Mouse (Mus musculus) lung, embryonic 14.5 days (tissue): ENCODE data around the gene Apbb1ip. TPM values are rescaled to one million over a fixed set of nuclear protein-coding genes. Genes with fewer than 3 reads are reported as not detected.

Source experiments
- ATAC-seq: fragments of 200-750 bp; cut with Nextera tagmentation; 2 replicates; pipeline ENCODE4 v1.8.0; 2017; ENCODE audit warnings: mild to moderate bottlenecking, moderate TSS enrichment, moderate library complexity; ENCODE audit not compliant: insufficient read depth
- DNase-seq: peaks from one replicate; pipeline ENCODE4 v3.0.0-alpha.2; 2015
- H3K27ac ChIP-seq: fragments of 300-500 bp; sonication (generic); 2 replicates; pipeline ENCODE4 v1.5.1; 2014; ENCODE audit warnings: low read depth, mild to moderate bottlenecking, moderate library complexity
- H3K27me3 ChIP-seq: fragments of 300-500 bp; sonication (generic); 2 replicates; pipeline ENCODE4 v1.6.1; 2014; ENCODE audit warnings: low read length, control low read depth; ENCODE audit not compliant: insufficient read depth
- H3K36me3 ChIP-seq: fragments of 300-500 bp; sonication (generic); 2 replicates; pipeline ENCODE4 v1.6.1; 2014; ENCODE audit warnings: control low read depth; ENCODE audit not compliant: insufficient read depth
- H3K4me1 ChIP-seq: fragments of 300-500 bp; sonication (generic); 2 replicates; pipeline ENCODE4 v1.6.1; 2014; ENCODE audit warnings: antibody characterized with exemption, control low read depth; ENCODE audit not compliant: insufficient read depth
- H3K4me2 ChIP-seq: fragments of 300-500 bp; sonication (generic); 2 replicates; pipeline ENCODE4 v1.6.1; 2014; ENCODE audit warnings: mild to moderate bottlenecking
- H3K4me3 ChIP-seq: fragments of 300-500 bp; sonication (generic); 2 replicates; pipeline ENCODE4 v1.5.1; 2014; ENCODE audit warnings: low read depth, low read length
- H3K9ac ChIP-seq: fragments of 300-500 bp; sonication (generic); 2 replicates; pipeline ENCODE4 v1.6.1; 2014
- H3K9me3 ChIP-seq: fragments of 300-500 bp; sonication (generic); 2 replicates; pipeline ENCODE4 v1.6.1; 2016; ENCODE audit warnings: low read depth, low read length, control low read depth
- CTCF ChIP-seq: IDR thresholded peaks from 2 replicates; pipeline ENCODE4 v1.5.1; 2016; ENCODE audit warnings: antibody characterized with exemption, low read depth
- WGBS: fragments of 180-500 bp; shearing (Covaris S2); extraction: QIAGEN DNeasy Blood & Tissue Kit; methylation state at CpG from one replicate; pipeline ENCODE4 v1.1.7; 2014; 5-methylcytosine and 5-hydroxymethylcytosine counted together
- polyA plus RNA-seq: library from polyadenylated mRNA; unstranded; fragments of >200 nt; fragmentation: Nextera tagmentation; extraction: Ambion mirVana; gene quantifications from 2 replicates; pipeline ENCODE4 v1.2.1, GENCODE M21; 2014

The Apbb1ip gene
- polyA plus RNA-seq, 1 experiment from 2014 or later, result 1.0 TPM

DNA sequence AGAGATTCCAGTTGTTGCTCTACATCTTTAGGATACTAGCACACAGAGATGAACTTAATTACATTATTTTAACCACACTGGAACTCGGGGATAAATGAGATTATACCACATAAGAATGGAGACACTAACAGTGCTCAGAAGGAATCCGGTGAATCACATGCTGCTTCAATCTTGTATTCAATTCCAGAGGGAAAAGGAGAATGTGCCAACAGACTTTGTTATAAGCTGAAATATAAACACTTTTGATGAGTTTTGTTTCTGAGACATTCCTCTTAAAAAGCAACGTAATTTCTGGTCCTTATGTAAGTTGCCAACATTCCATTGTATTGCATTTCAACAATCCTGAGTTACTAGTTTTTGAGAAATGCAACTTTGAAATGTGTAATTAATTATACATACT, 1.8 kb downstream of the Apbb1ip start:
- no peaks in the 10 kb centered on the region for H3K9me3 ChIP-seq
- DNase-seq (peak; percentile 9), ATAC-seq (no peak)
- no peaks in the 10 kb centered on the region; the same call in 1 of the 2 replicates for H3K27me3 ChIP-seq
- H3K27ac ChIP-seq, result no peak overlapping the region
- H3K4me3 ChIP-seq, result no peak overlapping the region
- WGBS, result 44% methylated on average over 3 of the region's 3 CpGs
- H3K4me1 ChIP-seq, result no peaks in the 10 kb centered on the region
- no peak for TF ChIP-seq CTCF
- H3K4me2 ChIP-seq, result no peak overlapping the region; the same call in 1 of the 2 replicates
- no peaks in the 10 kb centered on the region for H3K36me3 ChIP-seq
- no peak overlapping the region for H3K9ac ChIP-seq

DNA sequence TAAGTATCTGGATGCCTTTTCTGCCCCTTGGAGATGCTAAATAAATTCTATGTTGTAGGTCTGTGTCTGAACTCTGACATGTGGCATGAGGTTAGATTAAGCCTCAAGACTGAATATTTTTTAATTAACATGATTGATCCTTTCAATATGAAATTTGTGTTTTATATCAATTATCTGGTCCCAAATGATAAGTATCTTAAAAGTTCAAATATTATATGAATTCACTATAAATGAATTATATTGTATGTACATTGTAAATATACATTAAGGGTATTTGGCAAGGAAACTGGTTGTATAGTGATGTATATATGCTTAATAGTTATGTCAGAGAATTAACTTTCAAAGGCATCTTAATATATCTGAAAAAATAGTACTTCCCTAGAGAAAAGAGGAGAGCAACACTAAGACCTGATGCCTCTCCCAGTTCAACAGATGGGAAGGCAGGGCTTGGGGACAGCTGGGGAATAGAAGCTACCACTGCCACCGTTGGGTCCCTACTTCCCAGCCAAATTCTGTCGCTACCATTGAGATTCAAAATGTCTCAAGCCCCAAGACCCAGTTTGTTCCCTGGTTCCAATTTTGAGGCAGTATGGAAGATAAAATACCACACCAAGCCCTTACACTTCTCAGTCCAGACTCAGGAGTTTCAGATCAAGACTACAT, 2.8 kb downstream of the Apbb1ip start:
- no peaks in the 10 kb centered on the region; the same call in 1 of the 2 replicates for H3K27me3 ChIP-seq
- no peak for DNase-seq
- H3K4me3 ChIP-seq, result no peak overlapping the region
- H3K4me2 ChIP-seq, result no peak overlapping the region
- H3K36me3 ChIP-seq, result no peaks in the 10 kb centered on the region
- no peak overlapping the region for H3K9ac ChIP-seq
- H3K27ac ChIP-seq, result no peak overlapping the region
- no peak for ATAC-seq
- 57% methylated on average over 2 of the region's 2 CpGs for WGBS
- H3K4me1 ChIP-seq, result no peaks in the 10 kb centered on the region
- H3K9me3 ChIP-seq, result no peaks in the 10 kb centered on the region
- no peak for TF ChIP-seq CTCF

DNA sequence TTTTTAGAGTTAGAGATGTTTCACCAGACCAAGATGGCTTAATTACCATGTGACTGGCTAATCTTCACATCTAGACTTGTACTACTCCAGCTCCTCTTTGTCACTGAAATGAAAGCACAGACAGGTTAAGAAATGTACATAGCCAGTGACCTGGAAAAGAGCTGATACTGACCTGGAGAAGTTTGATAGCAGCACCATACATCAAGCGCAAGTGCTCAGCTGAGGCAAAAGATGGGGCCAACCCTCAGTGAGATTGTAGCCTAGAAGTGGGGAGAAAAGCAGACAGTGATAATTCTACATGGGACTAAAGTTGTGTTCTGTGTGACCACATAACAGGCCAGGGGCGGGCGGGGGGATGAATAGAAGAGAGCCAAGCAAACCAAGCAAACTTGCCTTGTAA, 3.9 kb downstream of the Apbb1ip start:
- TF ChIP-seq CTCF, result no peak
- ATAC-seq (no peak), DNase-seq (no peak)
- H3K4me2 ChIP-seq, result no peak overlapping the region
- H3K9ac ChIP-seq, result no peak overlapping the region
- H3K9me3 ChIP-seq, result no peaks in the 10 kb centered on the region
- no peaks in the 10 kb centered on the region; the same call in 1 of the 2 replicates for H3K27me3 ChIP-seq
- H3K36me3 ChIP-seq, result no peaks in the 10 kb centered on the region
- H3K27ac ChIP-seq, result no peak overlapping the region
- WGBS, result 82% methylated on average over 3 of the region's 3 CpGs
- H3K4me3 ChIP-seq, result no peak overlapping the region
- no peaks in the 10 kb centered on the region for H3K4me1 ChIP-seq

DNA sequence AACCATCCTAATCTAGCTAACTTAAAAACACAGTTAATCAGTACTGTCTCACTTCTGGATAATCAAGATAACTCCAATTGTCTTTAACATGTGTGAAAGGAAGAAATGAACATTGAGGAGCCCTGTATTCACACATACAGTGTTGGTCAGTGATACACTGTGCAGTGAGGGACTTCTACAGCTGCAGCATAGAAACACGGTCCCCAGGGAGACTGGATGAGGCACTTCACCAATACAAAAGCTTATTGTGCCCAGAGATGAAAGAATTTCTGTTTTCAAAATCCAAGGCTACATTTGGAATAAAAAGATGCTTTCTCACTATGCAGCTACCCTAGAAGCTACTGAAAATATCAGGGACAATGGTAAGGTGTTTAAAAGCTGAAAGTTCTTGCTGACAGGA, 7.0 kb downstream of the Apbb1ip start:
- ATAC-seq, result no peak
- WGBS, result 76% methylated on average over 1 of the region's 1 CpGs

DNA sequence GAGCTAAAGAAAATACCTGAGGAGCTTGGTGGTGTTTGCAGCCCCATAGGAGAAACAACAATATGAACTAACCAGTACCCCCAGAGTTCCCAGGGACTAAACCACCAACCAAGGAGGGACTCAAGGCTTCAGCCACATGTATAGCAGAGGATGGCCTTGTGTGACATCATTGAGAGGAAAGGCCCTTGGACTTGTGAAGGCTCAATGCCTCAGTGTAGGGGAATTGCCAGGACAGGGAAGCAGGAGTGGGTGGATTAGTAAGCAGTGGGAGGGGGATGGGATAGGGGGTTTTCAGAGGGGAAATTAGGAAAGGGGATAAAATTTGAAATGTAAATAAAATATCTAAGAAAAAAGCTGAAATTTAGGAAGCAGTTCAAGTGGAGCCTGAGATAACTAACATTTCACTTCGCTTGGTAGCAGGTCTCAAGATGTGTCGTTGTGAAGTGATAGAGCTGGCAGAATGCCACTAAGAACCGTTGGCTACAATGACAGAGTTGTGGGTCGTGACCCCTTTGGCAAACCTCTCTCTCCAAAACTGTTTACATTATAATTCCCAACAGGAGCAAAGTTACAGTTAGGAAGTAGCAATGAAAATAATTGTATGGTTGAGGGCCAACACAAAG, 7.6 kb downstream of the Apbb1ip start:
- 22% methylated on average over 4 of the region's 4 CpGs for WGBS
- DNase-seq, result peak; percentile 57
- Histone ChIP-seq H3K4me1 (no peaks in the 10 kb centered on the region), H3K27ac (no peak overlapping the region), H3K27me3 (no peaks in the 10 kb centered on the region), H3K9me3 (no peaks in the 10 kb centered on the region), H3K4me3 (no peak overlapping the region), H3K4me2 (no peak overlapping the region), H3K9ac (no peak overlapping the region), H3K36me3 (no peaks in the 10 kb centered on the region)
- TF ChIP-seq CTCF, result no peak
- ATAC-seq, result no peak

More for the DNA sequence above, 7.0 kb downstream of the Apbb1ip start:
- DNase-seq, result no peak
- H3K9me3 ChIP-seq, result no peaks in the 10 kb centered on the region
- no peak overlapping the region for H3K27ac ChIP-seq
- no peak overlapping the region for H3K4me3 ChIP-seq
- no peak overlapping the region for H3K9ac ChIP-seq
- H3K4me2 ChIP-seq, result no peak overlapping the region
- no peaks in the 10 kb centered on the region for H3K27me3 ChIP-seq
- no peaks in the 10 kb centered on the region for H3K36me3 ChIP-seq
- H3K4me1 ChIP-seq, result no peaks in the 10 kb centered on the region
- TF ChIP-seq CTCF, result no peak

DNA sequence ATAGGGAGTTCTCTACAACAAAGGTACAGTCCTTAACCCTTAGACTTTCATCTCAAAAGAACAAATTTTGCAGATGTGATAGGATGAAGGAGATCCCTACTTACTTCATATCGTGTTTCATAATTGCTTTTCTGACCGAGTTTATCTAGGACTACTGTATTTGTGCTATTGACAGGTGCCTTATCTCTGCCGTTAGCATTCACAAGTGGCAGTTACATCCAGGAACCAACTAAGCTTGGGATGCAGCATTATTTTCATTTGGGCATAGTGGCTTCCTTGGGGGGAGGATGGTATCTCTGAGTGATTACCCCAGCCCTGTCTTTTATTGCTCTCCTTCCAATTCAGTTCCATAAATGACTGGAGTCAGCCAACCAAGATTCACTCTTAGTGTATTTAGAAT, 8.2 kb downstream of the Apbb1ip start:
- Histone ChIP-seq H3K9ac (no peak overlapping the region), H3K4me3 (no peak overlapping the region), H3K36me3 (no peaks in the 10 kb centered on the region), H3K4me1 (no peaks in the 10 kb centered on the region), H3K27ac (no peak overlapping the region), H3K27me3 (no peaks in the 10 kb centered on the region), H3K9me3 (no peaks in the 10 kb centered on the region), H3K4me2 (no peak overlapping the region)
- ATAC-seq (no peak), DNase-seq (no peak)
- 53% methylated on average over 3 of the region's 3 CpGs for WGBS
- no peak for TF ChIP-seq CTCF

DNA sequence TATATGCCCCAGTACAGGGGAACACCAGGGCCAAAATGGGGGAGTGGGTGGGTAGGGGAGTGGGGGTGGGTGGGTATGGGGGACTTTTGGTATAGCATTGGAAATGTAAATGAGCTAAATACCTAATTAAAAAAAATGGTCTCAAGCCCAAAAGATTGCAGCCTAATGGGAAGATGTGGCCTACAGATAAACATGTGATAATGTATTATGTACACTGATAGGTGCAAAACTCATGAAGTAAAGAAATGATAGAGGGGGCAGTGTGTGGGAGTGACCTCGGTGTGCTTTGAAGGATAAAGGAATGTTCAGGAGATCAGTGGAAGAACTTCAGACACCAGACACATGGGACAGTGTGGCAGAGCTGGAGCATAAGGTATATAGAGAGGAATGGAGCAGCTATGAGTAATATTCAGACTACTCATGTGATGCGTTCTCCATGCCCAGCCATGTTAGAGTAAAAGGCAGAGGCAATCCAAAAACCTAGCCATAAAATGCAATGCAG, 9.3 kb downstream of the Apbb1ip start:
- WGBS, result 84% methylated on average over 2 of the region's 2 CpGs
- Histone ChIP-seq H3K4me2 (no peak overlapping the region), H3K27ac (no peak overlapping the region), H3K36me3 (no peaks in the 10 kb centered on the region), H3K9ac (no peak overlapping the region), H3K9me3 (no peaks in the 10 kb centered on the region), H3K4me1 (no peaks in the 10 kb centered on the region), H3K27me3 (no peaks in the 10 kb centered on the region), H3K4me3 (no peak overlapping the region)
- no peak for DNase-seq
- ATAC-seq, result no peak
- no peak for TF ChIP-seq CTCF
